Comparison of ENCODE assay signal across 12 mouse cellular contexts in the genomic region with DNA sequence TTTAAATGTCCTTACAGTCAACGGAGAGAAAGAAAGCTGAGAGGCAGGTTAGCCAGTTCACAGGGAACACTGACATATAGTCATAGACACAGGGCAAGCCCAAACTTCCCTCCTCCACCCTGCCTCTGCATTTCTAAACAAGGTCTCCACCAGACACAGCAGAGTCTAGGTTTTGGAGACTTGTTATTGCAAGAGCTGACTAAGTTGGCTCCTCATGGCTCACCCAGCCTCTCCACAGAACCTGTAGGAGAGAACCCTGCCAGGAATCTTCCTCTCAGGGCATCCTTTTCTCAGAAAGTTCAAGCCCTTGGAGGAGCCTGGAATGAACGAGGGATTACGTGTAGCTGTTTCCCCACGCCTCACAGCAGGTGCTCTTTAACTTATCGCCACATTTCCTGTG.
"Had no signal": no experiment of that assay in that cellular context is flagged by ENCODE, and none has a peak within 500 bp of the region (broad histone marks: within the 10 kb centered on the region; RNA-seq: fewer than 3 reads in every experiment).

No protein-coding gene starts in this region.

- H3K36me3 ChIP-seq: limb, embryonic 12.5 days; liver, embryonic 13.5 days; midbrain, embryonic 13.5 days; stomach, embryonic 15.5 days had no signal

- H3K4me3 ChIP-seq: limb, embryonic 12.5 days; liver, embryonic 13.5 days; midbrain, embryonic 13.5 days; stomach, embryonic 15.5 days had no signal

- H3K4me1 ChIP-seq: limb, embryonic 12.5 days; midbrain, embryonic 13.5 days had no signal

- H3K27me3 ChIP-seq: limb, embryonic 12.5 days; liver, embryonic 13.5 days; midbrain, embryonic 13.5 days; stomach, embryonic 15.5 days had no signal

- H3K9ac ChIP-seq: limb, embryonic 12.5 days; liver, embryonic 13.5 days; liver, postnatal 0 days; midbrain, embryonic 13.5 days; stomach, embryonic 15.5 days had no signal

- H3K4me2 ChIP-seq: limb, embryonic 12.5 days; liver, embryonic 13.5 days; midbrain, embryonic 13.5 days; stomach, embryonic 15.5 days had no signal

- DNase-seq: kidney, adult 8-10 months; kidney, postnatal 25 days; layer of hippocampus, postnatal 36 days; liver; liver, embryonic 13.5 days; liver, postnatal 0 days; lung, postnatal 36 days; right cerebral cortex, postnatal 14 days; thymus, postnatal 4 days had no signal

- H3K9me3 ChIP-seq: limb, embryonic 12.5 days; liver, embryonic 13.5 days; midbrain, embryonic 13.5 days; stomach, embryonic 15.5 days had no signal

- H3K27ac ChIP-seq: limb, embryonic 12.5 days; liver, embryonic 13.5 days; midbrain, embryonic 13.5 days; stomach, embryonic 15.5 days had no signal

- ATAC-seq: liver, postnatal 0 days; midbrain, embryonic 13.5 days had no signal
